Mouse (Mus musculus): Measurements from ENCODE around the gene Car9. TPM values are rescaled to one million over a fixed set of nuclear protein-coding genes. Genes with fewer than 3 reads are reported as not detected.
A peak's percentile ranks its signal among the peaks of the same experiment; 100 is the strongest.

Car9 gene
- total RNA-seq, 2 experiments from 2014 or later = 1.7 TPM; not detected in 1

DNA sequence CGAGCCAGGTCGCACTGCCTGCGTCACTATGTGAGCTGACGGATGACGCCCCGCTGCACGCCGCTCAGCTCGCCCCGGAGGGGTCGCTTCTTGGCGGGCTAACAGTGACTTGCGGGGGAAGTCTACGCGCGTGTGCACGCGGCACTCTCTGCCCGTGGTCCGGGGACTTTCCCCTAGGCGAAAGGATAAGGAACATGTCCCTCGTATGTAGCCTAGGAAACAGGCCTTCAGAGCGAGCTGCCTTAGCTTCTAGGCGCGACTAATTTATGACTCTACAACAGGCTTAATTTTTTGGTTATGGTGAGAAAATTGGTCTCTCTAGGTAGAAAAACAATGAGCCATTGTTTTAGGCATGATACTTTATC is 14.0 kb upstream of the Car9 start, which contains the start of gene Ccdc107:
TSS of gene Ccdc107 (plus strand) at position 80 of the 365 bp plus-strand sequence.
- ATAC-seq (replicated peaks; ENCODE audit: low FRiP score, poor library complexity, severe bottlenecking) = peak; percentile 91

DNA sequence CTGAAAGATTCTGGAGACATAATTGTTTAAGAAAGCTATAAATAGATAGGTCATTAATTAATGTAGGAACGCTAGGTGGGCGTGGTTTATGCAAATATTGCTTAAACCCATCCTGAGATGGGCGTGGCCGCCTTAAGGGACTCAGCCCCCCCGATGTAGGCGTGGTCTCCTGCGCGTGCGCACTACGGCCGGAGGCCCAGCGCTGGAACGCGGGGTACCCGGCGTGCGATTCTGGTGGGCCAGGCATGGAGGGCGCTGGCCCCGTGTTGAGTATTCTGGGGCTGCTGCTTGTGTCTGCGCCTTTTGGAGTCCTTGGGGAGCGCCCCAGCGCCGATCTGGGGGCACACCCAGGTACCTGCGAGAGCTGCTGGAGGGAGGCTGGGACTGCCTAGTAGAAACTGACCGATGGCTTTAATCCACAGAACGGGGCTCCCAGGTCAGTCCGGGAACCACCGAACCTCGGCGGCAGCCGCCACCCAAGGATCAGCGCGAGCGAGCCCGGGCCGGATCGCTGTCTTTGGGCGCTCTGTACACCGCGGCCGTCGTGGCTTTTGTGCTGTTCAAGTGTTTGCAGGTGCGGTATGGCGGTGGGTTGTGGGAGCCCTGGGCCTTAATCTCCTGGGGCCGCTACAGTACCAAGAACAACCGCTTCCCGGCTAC is 13.4 kb upstream of the Car9 start:
- ATAC-seq (replicated peaks; ENCODE audit: low FRiP score, poor library complexity, severe bottlenecking) = peak; percentile 81

DNA sequence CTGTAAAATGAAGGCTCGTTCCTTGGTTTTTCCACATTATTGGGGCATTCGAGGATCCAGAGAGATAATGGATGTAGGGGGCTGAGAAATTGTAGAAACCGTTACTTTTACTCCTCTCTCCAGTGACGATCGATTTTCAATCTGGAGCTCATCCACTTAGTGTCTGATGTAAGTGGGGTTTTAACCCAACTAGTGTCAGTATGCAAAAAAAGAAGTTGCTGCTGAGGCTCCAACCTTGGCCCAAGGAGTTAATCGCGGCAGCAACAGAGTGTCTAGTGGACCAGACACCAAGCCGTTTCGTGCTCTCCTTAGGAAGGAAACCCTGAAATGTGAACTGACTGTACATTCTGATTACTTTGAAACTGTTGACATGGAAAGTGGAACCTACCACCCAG is 12.9 kb upstream of the Car9 start:
- no peak for ATAC-seq (replicated peaks; ENCODE audit: low FRiP score, poor library complexity, severe bottlenecking)

DNA sequence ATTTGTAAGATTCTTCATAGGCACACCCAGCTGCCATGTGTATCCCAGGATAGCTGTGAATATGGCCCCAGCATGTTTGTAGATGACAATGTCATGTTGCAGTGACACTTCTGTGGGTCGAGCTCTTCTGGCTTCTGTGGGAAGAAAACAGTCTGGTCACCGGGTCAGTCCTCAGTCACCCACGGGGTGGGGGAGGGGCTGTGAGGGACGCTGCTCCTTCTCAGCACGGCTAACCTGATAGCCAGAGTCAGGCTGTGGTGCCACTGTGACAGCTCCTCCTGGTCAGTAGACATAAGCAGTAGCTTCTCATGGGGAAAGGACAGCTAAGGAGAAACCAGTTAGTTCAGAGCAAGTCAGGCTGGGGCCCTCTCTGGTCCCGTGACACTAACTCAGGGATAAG is 10.2 kb upstream of the Car9 start:
- ATAC-seq (replicated peaks; ENCODE audit: low FRiP score, poor library complexity, severe bottlenecking) = no peak

DNA sequence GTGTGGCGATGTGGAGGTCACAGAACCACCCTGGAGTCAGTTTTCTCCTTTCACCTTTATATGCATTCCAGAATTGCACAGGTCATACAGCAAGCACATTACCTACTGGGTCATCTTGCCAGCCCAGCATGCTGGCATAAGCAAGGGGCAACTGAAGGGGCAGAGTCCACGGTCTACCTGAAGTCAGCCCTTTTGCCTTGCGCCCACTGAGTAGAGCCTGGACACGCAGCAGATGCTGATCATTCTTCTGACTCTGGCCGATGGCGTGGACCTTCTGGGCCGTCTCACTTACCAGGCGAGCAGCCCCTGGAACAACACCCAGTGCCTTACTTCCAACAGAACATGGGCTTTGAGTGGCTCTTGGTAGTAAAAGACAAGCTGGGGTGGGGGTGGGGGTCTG is 9.4 kb upstream of the Car9 start:
- ATAC-seq (replicated peaks; ENCODE audit: low FRiP score, poor library complexity, severe bottlenecking) = no peak

DNA sequence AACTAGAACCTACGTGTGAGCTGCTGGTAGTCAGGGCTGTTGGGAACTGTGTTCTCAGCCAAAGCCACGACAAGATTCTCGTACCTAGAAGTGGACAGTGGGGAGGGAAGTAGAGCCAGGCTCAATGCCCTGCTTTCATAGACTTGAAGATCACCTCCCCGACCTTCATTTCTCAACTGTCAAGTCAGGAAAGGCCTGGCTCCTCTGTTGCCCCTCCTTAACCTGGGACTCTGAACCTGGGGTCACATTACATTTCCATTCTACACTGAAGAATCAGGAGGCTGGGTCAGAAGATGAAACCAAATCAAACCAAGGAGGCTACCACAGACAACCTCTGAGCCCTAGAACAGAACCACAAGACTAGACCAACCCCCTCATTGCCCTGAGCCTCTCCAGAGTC is 8.8 kb upstream of the Car9 start:
- ATAC-seq (replicated peaks; ENCODE audit: low FRiP score, poor library complexity, severe bottlenecking) = no peak

DNA sequence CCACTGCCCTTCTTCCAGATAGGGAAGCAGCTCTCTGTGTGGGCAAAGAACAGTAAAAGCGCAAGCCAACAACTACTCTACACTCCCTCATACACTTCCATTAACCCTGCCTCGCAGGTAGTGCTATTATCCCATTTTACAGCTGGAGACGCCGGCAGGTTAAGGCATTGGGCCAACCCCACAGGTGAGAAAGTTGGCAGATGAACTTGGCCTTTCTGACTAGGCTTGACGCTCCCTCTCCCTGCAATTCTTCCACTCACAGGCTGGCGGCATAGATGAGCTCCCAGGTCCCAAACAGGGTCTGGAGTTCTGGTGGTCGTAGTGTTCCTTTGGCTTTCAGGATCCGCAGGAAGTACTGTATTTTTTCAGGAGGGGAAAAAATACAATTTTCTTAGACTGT is 7.8 kb upstream of the Car9 start:
- peak; percentile 82 for ATAC-seq (replicated peaks; ENCODE audit: low FRiP score, poor library complexity, severe bottlenecking)

DNA sequence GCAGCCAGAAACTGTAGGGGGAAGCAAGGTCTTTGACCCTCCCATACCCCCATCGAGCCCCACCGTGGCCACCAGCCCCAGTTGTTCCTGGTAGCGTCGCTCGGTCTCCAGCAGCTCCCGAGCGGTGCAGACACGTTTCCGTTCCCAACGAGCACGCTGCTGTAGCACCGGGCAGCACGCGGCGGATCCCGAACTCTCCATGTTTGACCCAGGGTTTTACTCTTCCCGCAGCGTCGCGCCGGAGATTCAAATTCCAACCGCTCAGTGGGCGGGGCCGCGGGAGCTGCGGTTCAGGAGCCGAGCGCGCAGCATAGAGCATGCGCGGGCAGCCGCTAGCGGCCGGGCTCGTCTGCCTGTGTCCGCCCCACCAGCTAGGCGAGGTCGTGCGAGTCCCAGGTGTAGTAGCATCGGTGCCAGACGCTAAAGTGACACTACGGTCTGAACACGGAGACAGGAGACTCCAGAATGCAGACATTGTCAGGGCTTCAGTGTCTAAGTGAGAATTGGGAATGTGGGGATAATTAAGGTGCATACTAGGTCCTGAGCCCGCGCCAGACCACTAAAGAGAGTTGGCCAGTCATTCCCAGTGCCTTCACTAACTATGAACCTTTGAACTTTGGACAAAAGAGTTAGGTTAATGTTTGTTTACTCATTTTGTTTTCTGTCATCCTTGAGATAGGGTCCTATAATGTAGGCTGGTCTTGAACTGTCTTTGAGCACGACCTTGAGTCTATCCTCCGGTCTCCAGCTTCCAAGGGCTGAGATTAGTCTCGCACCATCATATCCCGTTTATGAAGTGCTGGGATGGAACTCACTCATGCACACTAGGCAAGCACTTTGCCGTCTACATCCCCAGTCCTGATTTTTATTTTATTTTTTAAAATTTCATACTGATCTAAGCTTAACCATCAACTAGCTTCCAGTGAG is 7.1 kb upstream of the Car9 start, which contains the start of gene Arhgef39:
TSS of gene Arhgef39 (minus strand) at position 289 of the 927 bp plus-strand sequence.
- ATAC-seq (replicated peaks; ENCODE audit: low FRiP score, poor library complexity, severe bottlenecking) = peak; percentile 89

DNA sequence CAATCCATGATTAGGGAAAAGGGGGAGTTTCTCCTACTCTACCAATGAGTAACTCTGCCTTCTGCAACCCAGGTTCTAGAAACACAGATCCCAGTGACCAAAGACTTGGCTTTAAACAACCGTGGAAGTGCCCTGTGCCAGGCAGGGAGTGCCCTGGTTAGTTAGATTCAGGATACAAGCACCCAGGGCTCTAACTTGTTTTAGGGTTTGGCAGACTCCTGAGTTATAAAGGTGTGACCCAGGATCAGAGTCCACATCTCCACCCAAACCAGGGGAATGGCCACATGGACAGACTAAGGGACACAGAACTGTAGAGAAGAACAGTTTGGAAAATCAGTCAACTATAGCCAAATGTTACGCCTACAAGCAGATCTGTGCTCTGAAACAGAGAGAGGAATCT is 3.7 kb upstream of the Car9 start:
- no peak for ATAC-seq (replicated peaks; ENCODE audit: low FRiP score, poor library complexity, severe bottlenecking)

DNA sequence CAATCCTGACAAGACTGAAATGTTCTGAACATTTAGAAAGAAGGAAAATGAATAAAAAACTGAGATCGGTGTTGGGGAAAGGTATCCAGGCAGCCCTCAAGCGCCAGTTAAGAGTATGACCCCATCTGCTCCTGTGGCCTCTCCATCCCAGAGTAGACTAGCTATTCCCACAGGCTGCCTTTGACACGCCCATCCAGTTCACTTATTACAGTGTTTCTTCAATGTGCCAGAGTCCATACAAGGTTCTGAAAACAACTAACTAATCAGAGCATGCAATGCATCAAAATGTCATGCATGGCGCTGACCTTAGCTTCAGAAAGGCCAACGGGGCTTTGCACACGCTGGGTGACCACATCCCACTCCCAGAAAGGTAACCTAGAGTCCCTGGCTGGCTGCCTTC is 3.3 kb upstream of the Car9 start:
- ATAC-seq (replicated peaks; ENCODE audit: low FRiP score, poor library complexity, severe bottlenecking) = no peak

DNA sequence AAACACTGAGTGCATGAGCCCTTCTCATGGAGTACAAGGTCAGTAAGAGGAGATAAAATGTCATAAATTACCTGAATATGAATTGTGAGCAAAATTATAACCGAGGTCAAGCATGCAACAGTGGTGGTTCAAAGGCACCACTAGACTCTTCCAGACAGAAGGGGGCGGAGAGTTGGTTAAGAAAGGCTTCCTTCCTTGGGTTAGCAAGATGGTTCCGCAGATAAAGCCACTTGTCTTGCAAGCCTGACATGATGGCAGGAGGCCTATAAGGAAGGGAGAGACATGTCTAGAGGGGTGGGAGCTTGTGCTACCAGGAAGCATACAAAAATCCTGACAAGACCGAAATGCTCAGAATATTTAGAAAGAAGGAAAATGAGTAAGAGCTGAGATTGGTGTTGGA is 2.5 kb upstream of the Car9 start:
- ATAC-seq (replicated peaks; ENCODE audit: low FRiP score, poor library complexity, severe bottlenecking) = no peak

DNA sequence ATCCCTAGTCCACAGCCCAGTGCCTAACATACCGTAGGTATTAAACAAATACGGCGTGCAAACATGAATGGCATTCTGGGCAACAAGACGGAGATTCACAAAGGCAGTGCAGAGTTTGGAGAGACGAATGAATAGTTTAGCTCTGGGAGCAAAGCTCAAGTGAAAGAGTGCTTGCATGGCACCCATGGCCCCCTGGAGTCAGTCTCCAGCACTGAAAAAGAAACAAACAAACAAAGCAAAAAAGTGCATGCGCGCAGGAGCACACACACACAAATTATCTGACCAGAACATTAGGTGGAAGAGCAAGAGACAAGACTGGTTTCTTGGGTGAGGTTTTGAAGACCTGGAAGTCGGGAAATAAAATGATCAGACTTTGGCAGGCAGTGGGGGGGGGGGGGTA is 692 bp upstream of the Car9 start:
- ATAC-seq (replicated peaks; ENCODE audit: low FRiP score, poor library complexity, severe bottlenecking) = no peak

DNA sequence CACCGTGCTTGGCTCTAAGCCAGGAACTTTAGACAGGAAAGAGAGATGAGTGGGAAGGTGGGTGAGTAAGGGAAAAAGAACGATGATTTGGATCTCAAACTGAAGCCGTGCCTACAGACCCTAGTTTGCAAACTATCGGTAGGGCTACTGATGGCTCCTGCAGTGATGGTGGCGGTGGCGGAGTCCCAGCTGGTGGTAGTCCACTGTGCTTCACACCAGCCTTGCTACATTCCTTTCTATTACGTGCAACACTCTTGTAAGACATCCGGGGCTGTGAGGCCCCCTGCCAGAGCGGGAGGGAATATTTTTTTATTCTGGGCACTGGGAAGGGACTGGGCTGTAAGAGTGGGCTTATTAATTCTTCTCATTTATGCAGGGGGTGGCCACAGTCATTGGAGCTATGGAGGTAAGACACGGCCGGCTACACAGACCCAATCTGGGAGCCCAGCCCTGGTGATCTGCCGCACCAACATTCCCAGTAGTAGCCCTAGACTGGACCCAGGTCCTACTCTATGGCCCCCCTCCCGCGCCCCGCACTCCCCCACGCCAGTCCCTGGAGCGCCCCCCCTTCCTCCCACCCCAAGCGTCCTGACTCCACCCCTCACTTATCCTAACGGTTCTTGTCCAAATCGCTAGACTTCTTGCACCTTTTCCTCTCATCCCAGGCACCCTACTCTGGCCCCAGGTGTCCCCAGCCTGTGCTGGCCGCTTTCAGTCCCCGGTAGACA is 1.3 kb downstream of the Car9 start:
- 0 out of 2 replicates have a peak, but pooled peaks have one; percentile 6 for ATAC-seq (replicated peaks; ENCODE audit: low FRiP score, poor library complexity, severe bottlenecking)

DNA sequence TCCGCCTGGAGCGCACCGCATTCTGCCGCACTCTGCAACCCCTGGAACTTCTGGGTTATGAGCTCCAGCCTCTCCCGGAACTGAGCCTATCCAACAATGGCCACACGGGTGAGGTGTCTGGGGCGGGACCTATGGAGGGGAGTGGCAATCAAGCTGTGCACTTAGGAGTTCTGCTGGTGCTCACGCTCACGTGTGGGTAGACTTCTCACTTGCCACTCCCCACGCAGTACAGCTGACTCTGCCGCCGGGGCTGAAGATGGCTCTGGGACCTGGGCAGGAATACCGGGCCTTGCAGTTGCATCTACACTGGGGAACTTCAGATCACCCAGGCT is 1.9 kb downstream of the Car9 start:
- ATAC-seq (replicated peaks; ENCODE audit: low FRiP score, poor library complexity, severe bottlenecking) = peak; percentile 58; the same call in 1 of the 2 replicates

DNA sequence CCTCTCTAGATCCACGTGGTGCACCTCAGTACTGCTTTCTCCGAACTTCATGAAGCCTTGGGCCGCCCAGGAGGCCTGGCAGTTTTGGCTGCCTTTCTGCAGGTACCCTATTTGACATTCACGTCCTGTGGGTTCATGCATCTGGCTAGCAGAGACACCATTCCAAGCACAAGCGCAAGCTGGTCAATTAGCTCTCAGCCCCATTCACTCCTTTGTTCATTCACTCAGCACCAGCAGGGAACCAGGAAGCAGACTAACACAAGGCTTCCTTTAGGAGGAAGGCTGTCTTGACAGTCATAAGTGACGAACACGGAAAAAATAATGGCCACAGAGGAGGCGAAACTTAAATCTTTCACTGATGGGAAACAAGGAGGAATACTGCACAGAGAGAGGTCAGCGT is 2.3 kb downstream of the Car9 start:
- ATAC-seq (replicated peaks; ENCODE audit: low FRiP score, poor library complexity, severe bottlenecking) = no peak

DNA sequence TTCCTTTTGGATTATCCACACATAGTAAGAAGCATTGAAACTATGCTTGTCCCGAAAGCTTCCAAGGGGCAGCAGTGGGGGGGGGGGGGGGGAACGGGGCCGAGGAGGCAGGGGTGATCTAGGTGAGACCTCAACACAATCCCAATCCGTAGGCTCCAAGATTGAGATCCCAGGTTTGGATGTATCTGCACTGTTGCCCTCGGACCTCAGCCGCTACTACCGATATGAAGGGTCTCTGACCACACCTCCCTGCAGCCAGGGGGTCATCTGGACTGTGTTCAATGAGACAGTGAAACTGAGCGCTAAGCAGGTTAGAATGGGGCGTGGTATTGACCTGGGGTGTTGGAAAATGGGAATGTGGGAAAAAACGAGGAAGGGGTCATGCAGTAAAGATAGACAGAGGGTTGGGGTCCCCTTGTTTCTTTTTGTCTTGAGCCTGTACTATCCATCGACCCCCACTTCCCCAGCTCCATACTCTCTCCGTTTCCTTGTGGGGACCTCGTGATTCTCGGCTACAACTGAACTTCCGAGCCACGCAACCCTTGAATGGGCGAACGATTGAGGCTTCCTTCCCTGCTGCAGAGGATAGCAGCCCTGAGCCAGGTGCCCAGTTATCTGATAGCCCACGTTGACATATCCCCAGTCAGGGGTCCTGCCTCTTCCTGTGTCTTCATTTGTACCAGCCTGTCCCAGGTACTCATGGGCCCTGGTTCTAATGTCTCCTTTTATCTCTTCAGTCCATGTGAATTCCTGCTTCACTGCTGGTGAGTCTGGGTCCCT is 5.1 kb downstream of the Car9 start:
- no peak for ATAC-seq (replicated peaks; ENCODE audit: low FRiP score, poor library complexity, severe bottlenecking)

DNA sequence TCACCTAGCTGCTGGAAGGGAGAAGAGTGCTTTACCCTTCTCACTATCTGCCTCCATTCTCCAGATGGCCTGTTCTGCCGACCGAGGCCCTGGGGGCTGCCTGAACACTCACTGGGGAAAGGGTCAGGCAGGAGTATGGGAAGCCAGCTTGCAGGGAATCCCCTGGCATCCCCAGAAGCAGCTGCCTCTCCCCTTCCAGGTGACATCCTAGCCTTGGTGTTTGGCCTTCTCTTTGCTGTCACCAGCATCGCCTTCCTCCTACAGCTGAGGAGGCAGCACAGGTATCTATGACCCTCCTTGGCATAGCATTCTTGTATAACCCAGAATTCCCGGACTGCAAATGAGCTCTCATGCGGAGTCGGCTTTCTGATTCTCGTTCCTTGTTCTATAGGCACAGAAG is 5.9 kb downstream of the Car9 start:
- ATAC-seq (replicated peaks; ENCODE audit: low FRiP score, poor library complexity, severe bottlenecking) = no peak

DNA sequence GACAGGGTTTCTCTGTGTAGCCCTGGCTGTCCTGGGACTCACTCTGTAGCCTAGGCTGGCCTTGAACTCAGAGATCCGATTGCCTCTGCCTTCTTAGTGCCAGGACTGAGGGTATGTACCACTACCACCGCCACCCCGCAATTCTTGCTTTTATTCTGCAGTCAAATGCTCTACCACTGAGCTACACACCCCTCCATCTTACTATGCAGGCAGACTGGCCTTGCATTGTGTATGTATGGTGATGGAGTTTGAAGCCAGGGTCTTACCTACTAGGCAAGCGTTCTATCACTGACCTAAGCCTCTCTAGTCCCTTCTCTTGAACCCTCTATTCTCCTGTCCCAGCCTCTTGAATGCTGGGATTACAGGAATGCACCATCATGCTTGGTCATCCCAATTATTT is 6.5 kb downstream of the Car9 start:
- ATAC-seq (replicated peaks; ENCODE audit: low FRiP score, poor library complexity, severe bottlenecking) = no peak

DNA sequence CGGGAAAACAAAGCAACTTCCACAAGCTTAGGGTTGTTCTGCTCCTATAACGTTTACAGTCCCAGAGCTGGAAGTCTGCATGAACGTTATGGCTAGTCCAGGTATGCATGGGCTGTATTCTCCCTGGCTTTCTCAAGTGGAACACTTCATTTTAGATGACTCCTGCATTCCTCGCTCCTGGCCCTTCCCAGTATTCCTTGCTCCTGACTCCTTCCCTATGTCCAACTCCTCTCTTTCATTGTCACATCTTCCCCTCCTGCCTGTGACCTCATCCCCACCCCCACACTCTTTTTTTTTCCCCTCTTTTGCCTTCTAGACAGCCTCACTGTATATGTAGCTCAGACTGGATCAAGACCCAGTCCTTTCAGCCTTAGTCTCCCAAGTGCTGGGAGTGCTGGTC is 7.0 kb downstream of the Car9 start:
- ATAC-seq (replicated peaks; ENCODE audit: low FRiP score, poor library complexity, severe bottlenecking) = no peak

All from erythroid progenitor cell, adult 5-6 weeks (primary cell).